Mouse (Mus musculus) spleen, postnatal 10 days (tissue): ENCODE measurements around the gene Exoc3l4.
A peak's percentile ranks its signal among the peaks of the same experiment; 100 is the strongest.

Experiments used
- DNase-seq, 2 experiments: peaks; one replicate each; pipeline ENCODE4 v3.0.0; 2021 to 2022; ENCODE audit warnings: low spot score in 2 of 2

Exoc3l4 gene

DNA sequence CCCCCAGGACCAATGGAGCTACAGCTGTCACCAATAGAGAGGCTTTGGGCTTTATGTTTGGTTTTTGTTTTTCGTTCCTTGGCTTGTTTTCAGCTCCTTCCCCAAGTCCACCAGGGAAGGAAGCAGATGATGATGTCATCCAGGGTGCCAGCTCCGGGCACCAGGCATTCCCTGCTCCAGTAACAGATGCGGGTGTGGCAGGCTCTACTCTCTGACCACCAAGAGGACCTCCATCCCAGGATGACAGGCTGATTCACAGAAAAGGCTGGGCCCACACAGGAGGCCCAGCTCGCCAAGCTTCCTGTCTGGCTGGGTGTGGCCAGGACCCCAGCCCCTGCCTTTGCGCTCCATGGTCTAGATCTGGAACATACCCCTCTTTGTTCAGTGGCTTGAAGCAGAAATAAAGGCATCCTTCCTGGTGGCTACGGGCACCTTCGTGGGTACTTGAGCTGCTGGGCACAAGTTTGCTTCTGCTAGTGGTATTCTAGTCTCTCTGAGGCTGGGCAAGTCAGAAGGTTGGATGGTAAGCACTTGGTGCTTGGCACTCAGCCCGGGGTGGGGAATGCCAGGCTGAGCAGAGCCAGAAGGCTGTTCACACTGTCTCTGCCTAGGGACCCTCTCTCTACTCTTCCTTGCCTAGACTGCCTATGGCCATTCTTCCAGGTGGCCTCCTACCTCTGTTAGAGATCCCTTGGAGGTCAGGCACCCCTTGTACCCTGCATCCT lies 5.0 kb upstream of the Exoc3l4 start:
- DNase-seq, result peak in 1 of 2 experiments; percentile 8

DNA sequence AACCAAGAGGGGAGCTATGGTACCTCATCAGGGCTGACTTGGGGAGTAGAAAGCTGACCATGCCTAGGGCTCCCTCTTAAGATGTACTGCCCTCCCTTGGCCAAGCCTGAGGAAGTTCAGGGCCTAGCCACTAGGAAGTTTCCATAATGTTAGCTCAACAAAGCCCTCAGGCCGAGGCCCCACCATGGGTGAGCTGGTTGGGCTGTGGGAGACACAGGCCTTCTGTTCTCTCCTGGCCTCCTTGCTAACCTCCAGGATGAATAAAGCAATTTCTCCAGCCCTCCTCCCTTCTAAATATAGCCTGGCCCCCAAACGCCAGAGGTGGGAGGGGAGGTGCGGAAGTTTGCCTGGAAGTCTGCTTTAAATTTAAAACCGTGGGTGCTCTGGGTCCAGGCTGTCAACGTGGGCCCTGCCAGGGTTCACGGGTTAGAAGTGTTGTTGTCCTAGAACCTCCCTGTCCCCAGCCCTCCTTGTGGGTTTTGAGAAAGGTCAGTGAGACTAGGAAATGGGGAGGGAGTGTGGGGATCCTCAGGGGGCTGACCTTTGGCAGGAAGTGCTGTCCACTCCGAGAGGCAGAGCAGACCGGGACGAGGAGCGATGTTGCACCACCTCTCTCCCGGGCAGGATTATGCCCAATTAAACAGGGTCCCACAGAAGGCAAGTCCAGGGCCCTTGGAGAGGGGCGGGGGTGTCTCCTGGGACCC lies 4.1 kb upstream of the Exoc3l4 start:
- peak in 1 of 2 experiments; percentile 6 for DNase-seq

- DNase-seq, result peak; percentile 69 to 87
Observed at GRCm38 (mm10) chr12:111413300-111413699, 3.5 kb upstream of the Exoc3l4 start.

DNA sequence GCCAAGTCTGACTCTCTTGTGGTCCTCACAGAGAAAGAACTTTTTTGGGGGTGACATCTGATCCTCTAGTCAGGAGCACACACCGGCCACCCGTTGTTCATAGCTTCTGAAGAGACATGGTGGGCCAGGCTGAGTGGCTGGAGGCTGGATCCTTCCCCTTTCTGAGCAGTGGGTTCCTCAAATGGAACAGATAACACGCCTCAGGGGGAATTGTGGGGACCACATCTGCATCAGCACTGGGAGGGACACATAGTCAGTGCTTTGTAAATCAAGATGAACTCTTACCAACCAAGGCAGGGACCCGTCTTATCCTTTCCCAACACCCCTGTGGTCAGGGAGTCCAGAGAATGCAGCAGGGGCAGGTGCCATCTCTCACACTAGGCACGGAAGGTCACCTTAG lies 3.1 kb downstream of the Exoc3l4 start:
- DNase-seq, result no peak

GRCm38 (mm10) chr12:111420946-111421709 lies 4.3 kb downstream of the Exoc3l4 start:
- DNase-seq, result no peak

- DNase-seq, result no peak
Observed at GRCm38 (mm10) chr12:111422852-111423251, 6.0 kb downstream of the Exoc3l4 start.

DNA sequence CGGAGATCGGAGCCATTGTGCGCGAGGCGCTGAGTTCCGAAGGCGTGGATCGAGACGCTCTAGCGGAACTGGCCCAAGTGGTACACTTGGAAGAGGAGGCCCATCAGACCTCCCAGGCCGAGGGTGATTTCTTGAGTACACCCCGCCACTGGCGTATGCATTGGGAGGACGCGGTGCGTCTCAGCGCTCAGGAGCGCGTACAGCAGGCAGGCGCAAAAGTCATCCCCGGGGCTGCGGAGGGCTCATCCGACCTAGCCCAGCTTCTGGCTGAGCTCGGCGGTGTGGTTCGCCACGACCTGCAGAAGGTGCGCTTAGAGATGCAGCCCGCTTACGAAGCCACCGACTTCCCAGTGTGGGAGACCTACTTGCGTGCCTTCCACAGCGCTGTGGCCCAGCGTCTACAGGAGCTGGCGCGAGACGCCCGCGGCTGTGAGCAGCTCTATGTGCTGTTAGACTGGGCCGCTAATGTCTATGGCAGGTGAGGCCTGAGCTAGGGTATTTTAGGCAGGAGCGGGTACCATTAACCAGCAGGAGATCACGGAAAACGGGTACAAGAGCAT lies 6.8 kb downstream of the Exoc3l4 start:
- DNase-seq, result no peak

- peak in 1 of 2 experiments; percentile 15 for DNase-seq
Observed at GRCm38 (mm10) chr12:111424547-111424946, 7.7 kb downstream of the Exoc3l4 start.

GRCm38 (mm10) chr12:111425258-111425657 lies 8.4 kb downstream of the Exoc3l4 start:
- DNase-seq, result peak; percentile 81 to 89

DNA sequence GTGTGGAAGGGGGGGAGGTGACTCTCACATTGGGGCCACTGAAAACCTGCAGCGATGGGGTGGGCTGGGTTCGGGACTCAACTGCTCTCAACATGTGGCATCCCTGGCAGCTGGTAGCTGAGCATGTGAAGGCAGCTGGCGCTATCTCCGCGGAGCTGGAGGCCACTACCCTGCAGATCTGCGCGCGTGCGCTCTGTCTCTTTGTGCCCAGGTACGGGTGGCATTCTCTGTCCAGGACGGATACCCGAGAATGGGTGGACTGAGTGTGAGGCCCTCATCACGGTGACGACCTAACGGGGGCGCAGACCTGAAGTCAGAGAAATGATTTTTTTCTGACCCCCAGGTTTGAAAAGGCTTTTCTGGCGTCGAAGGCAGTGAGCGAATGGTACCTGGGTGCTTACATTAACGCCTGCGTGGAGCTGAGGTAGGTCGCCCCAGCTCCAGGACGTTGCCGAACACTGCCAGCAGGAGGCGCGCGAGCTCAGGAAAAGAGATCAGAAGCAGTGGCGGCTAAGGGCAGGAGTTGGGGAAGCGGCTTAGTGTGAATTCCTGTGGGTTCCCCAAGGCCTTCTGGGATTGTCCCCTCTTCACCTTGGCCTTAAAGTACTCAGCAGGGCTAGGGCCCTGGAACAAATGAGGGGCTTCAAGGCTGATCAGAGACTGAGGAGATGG lies 9.1 kb downstream of the Exoc3l4 start:
- peak; percentile 96 to 97 for DNase-seq

DNA sequence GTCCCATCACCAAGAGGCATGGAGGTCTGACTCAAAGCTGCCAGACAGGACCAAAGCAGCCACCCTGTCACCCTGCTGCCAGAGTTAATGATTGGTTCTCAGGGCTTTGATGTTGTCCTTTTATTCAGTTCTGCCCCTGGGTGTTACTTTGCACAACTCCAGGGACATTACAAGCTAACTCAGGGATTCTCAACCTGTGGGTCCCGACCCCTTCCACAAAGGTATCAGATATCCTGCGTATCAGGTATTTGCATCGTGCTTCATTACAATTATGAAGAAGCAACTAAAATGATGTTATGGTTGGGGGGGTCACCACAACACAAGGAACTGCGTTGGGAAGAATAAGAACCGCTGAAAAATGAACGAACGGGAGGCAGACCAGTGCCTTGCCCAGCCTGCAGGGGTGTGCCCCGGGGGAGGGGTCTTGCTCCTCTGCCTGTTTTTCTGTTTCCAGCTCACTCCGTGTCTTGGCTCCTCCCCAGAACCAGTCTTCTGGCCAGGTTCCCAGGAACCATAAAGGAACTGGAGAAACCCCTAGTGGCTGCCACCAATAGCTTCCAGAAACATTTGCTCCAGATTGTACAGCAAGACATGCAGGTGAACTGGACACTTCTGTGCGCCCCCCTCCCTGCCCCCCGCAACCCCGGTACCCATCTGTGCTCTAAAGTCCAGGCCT lies 10.8 kb downstream of the Exoc3l4 start:
- DNase-seq, result no peak

- DNase-seq, result no peak
Observed at GRCm38 (mm10) chr12:111428364-111428763, 11.5 kb downstream of the Exoc3l4 start.

DNA sequence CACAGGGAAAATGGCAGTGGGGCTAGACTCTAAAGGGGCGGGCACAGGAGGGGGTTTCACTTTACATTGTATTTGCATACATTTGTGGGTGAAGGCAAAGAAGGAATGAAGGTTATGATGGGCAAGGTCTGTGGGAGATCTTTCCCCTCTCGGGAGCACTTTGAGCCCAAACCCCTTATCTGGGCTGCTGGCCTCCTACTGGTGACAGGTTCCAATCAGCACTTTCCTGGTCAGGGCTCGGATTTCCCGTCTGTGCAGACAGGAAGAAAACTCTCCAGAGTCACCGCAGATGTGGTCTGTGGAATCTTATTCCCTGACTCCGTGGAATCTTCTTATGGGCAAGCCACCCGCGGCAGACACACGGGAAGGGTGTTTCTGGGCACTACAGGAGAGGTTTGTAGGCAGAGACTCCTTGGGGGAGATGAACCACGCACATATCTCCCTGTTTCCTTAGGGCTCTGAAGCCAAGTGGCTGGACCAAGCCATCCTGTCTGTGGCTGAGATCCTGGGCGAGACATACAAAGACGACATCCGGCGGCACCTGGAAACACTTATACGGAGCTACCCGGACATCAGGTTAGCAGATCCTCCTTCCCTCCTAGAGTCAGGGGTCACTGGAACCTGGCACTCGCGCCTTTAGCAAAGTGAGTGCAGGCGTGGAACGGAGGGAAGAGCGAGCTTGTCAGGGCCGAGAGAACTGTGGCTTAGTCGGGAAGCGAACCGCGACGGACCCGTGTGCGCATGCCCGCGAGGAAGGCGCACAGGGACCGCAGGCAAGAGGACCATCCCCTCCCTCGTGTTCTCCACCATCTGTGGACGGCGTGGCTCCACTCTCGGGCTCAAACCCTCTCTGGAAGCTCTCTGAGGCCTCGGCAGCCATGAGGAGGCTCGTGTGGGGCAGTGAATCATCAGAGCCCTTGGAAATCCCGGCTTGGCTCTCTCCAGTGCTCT lies 12.4 kb downstream of the Exoc3l4 start:
- peak in 1 of 2 experiments; percentile 28 for DNase-seq

- DNase-seq, result no peak
Observed at GRCm38 (mm10) chr12:111430049-111430867, 13.4 kb downstream of the Exoc3l4 start.

DNA sequence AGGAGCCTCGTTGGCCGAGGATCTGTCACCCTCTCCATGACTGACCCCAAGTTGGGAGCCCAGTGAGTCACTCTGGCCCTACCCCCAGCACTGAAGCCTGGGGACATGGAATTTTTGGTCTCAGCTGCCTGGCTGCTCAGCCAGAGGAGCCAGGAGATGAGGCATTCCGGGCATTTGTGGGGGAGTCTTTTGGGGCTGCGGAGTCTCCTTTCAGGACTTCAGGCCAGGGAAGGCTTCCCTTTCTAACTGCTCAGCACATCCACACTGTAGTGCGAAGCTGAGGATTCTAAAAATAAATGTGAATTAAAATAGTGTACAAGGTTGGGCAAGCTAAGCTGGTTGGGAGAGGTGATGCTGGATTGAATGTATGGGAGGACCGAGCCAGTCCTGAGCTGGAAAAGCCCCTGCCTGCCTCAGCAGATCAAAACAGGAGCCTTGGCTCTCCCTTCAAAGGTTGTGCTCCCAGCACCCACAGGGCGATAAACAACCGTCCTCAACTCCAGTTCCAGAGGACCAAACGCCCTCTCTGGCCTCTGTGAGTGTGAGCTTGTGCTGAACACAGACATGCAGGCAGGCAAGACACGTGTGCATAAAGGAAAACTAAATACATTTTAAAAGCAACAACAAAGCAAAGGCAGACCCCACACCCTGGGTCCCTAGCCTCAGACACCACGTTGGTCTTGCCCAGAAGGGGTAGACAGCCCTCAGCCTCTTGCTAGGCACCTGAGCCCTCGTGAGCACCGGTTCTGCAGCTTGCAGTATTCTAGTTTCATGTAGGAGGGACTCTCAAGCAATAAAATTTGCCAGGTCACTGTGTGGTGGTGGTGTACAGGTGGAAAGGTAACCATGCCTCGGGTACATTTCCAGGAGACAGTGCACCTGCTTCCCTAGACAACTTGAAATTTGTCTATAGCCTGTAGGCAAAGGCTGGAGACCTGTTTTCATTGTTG lies 14.3 kb downstream of the Exoc3l4 start:
- DNase-seq, result no peak

- DNase-seq, result no peak
Observed at GRCm38 (mm10) chr12:111432097-111432496, 15.3 kb downstream of the Exoc3l4 start.

- DNase-seq, result peak in 1 of 2 experiments; percentile 23
Observed at GRCm38 (mm10) chr12:111432751-111433331, 16.0 kb downstream of the Exoc3l4 start.
